Mouse (Mus musculus): Measurements from ENCODE around the gene Cntnap5b. TPM values are rescaled to one million over a fixed set of nuclear protein-coding genes. Genes with fewer than 3 reads are reported as not detected.

Gene Cntnap5b
- polyA plus RNA-seq, 2 experiments: not detected

GRCm38 (mm10) chr1:99872344-99872743 is 99.8 kb downstream of the Cntnap5b start:
- H3K27me3 ChIP-seq (ENCODE audit: control insufficient read depth, insufficient read depth, low read length): no peaks in the 10 kb centered on the region
- H3K4me3 ChIP-seq (ENCODE audit: insufficient read depth in 1 of 2, low read depth in 2 of 2, low read length in 2 of 2): no peak overlapping the region
- H3K4me1 ChIP-seq (replicated peaks; ENCODE audit: control insufficient read depth in 2 of 2, insufficient read depth in 2 of 2, low read length in 1 of 2): no peaks in the 10 kb centered on the region
- H3K9ac ChIP-seq (replicated peaks): no peak overlapping the region
- H3K36me3 ChIP-seq (replicated peaks; ENCODE audit: control insufficient read depth, insufficient read depth, low read depth): no peaks in the 10 kb centered on the region
- no peak for TF ChIP-seq CTCF (IDR thresholded peaks at IDR 0.05; ENCODE audit: low read depth)
- no peak for TF ChIP-seq EP300 (IDR thresholded peaks at IDR 0.05; ENCODE audit: low read depth)
- H3K27ac ChIP-seq: no peak overlapping the region
- DNase-seq (ENCODE audit: low read depth in 3 of 3, low spot score in 3 of 3) (no peak), ATAC-seq (ENCODE audit: insufficient read depth) (no peak)
- no peak overlapping the region for H3K4me2 ChIP-seq (ENCODE audit: low read depth)
- no peaks in the 10 kb centered on the region for H3K9me3 ChIP-seq (ENCODE audit: control insufficient read depth, low read length)
- 76% methylated on average over 3 of the region's 3 CpGs for WGBS (ENCODE audit: insufficient replicate concordance)

- ATAC-seq (ENCODE audit: insufficient read depth) (no peak), DNase-seq (ENCODE audit: low read depth in 3 of 3, low spot score in 3 of 3) (no peak)
- 67% methylated on average over 2 of the region's 2 CpGs for WGBS (ENCODE audit: insufficient replicate concordance)
- H3K9ac ChIP-seq (replicated peaks): no peak overlapping the region
- H3K4me1 ChIP-seq (replicated peaks; ENCODE audit: control insufficient read depth in 2 of 2, insufficient read depth in 2 of 2, low read length in 1 of 2): no peaks in the 10 kb centered on the region
- H3K27me3 ChIP-seq (ENCODE audit: control insufficient read depth, insufficient read depth, low read length): no peaks in the 10 kb centered on the region
- no peaks in the 10 kb centered on the region for H3K36me3 ChIP-seq (replicated peaks; ENCODE audit: control insufficient read depth, insufficient read depth, low read depth)
- TF ChIP-seq CTCF (IDR thresholded peaks at IDR 0.05; ENCODE audit: low read depth): no peak
- TF ChIP-seq EP300 (IDR thresholded peaks at IDR 0.05; ENCODE audit: low read depth): no peak
- no peak overlapping the region for H3K27ac ChIP-seq
- H3K4me3 ChIP-seq (ENCODE audit: insufficient read depth in 1 of 2, low read depth in 2 of 2, low read length in 2 of 2): no peak overlapping the region
- H3K9me3 ChIP-seq (ENCODE audit: control insufficient read depth, low read length): no peaks in the 10 kb centered on the region
- no peak overlapping the region for H3K4me2 ChIP-seq (ENCODE audit: low read depth)
Observed at GRCm38 (mm10) chr1:99907774-99908173, 135.2 kb downstream of the Cntnap5b start.

GRCm38 (mm10) chr1:99943515-99943914 is 170.9 kb downstream of the Cntnap5b start:
- TF ChIP-seq EP300 (IDR thresholded peaks at IDR 0.05; ENCODE audit: low read depth) (no peak), CTCF (IDR thresholded peaks at IDR 0.05; ENCODE audit: low read depth) (no peak)
- Histone ChIP-seq H3K4me1 (replicated peaks; ENCODE audit: control insufficient read depth in 2 of 2, insufficient read depth in 2 of 2, low read length in 1 of 2) (no peaks in the 10 kb centered on the region), H3K27ac (no peak overlapping the region), H3K36me3 (replicated peaks; ENCODE audit: control insufficient read depth, insufficient read depth, low read depth) (no peaks in the 10 kb centered on the region), H3K9me3 (ENCODE audit: control insufficient read depth, low read length) (no peaks in the 10 kb centered on the region), H3K4me3 (ENCODE audit: insufficient read depth in 1 of 2, low read depth in 2 of 2, low read length in 2 of 2) (no peak overlapping the region), H3K4me2 (ENCODE audit: low read depth) (no peak overlapping the region), H3K27me3 (ENCODE audit: control insufficient read depth, insufficient read depth, low read length) (no peaks in the 10 kb centered on the region), H3K9ac (replicated peaks) (no peak overlapping the region)
- ATAC-seq (ENCODE audit: insufficient read depth) (no peak), DNase-seq (ENCODE audit: low read depth in 3 of 3, low spot score in 3 of 3) (no peak)

- 28% methylated on average over 2 of the region's 2 CpGs for WGBS (ENCODE audit: insufficient replicate concordance)
- no peak overlapping the region for H3K4me2 ChIP-seq (ENCODE audit: low read depth)
- H3K36me3 ChIP-seq (replicated peaks; ENCODE audit: control insufficient read depth, insufficient read depth, low read depth): no peaks in the 10 kb centered on the region
- no peak overlapping the region for H3K27ac ChIP-seq
- H3K4me1 ChIP-seq (replicated peaks; ENCODE audit: control insufficient read depth in 2 of 2, insufficient read depth in 2 of 2, low read length in 1 of 2): no peaks in the 10 kb centered on the region
- H3K27me3 ChIP-seq (ENCODE audit: control insufficient read depth, insufficient read depth, low read length): no peaks in the 10 kb centered on the region
- DNase-seq (ENCODE audit: low read depth in 3 of 3, low spot score in 3 of 3) (no peak), ATAC-seq (ENCODE audit: insufficient read depth) (no peak)
- TF ChIP-seq EP300 (IDR thresholded peaks at IDR 0.05; ENCODE audit: low read depth) (no peak), CTCF (IDR thresholded peaks at IDR 0.05; ENCODE audit: low read depth) (no peak)
- no peaks in the 10 kb centered on the region for H3K9me3 ChIP-seq (ENCODE audit: control insufficient read depth, low read length)
- H3K9ac ChIP-seq (replicated peaks): no peak overlapping the region
- no peak overlapping the region for H3K4me3 ChIP-seq (ENCODE audit: insufficient read depth in 1 of 2, low read depth in 2 of 2, low read length in 2 of 2)
Observed at GRCm38 (mm10) chr1:99959428-99959987, 186.9 kb downstream of the Cntnap5b start.

- no peak for DNase-seq (ENCODE audit: low read depth in 3 of 3, low spot score in 3 of 3)
- H3K4me3 ChIP-seq (ENCODE audit: insufficient read depth in 1 of 2, low read depth in 2 of 2, low read length in 2 of 2): no peak overlapping the region
- H3K36me3 ChIP-seq (replicated peaks; ENCODE audit: control insufficient read depth, insufficient read depth, low read depth): no peaks in the 10 kb centered on the region
- H3K9ac ChIP-seq (replicated peaks): no peak overlapping the region
- no peaks in the 10 kb centered on the region for H3K9me3 ChIP-seq (ENCODE audit: control insufficient read depth, low read length)
- no peak for TF ChIP-seq CTCF (IDR thresholded peaks at IDR 0.05; ENCODE audit: low read depth)
- no peak for TF ChIP-seq EP300 (IDR thresholded peaks at IDR 0.05; ENCODE audit: low read depth)
- no peak overlapping the region for H3K27ac ChIP-seq
- H3K4me1 ChIP-seq (replicated peaks; ENCODE audit: control insufficient read depth in 2 of 2, insufficient read depth in 2 of 2, low read length in 1 of 2): no peaks in the 10 kb centered on the region
- H3K27me3 ChIP-seq (ENCODE audit: control insufficient read depth, insufficient read depth, low read length): no peaks in the 10 kb centered on the region
- no peak overlapping the region for H3K4me2 ChIP-seq (ENCODE audit: low read depth)
- no peak for ATAC-seq (ENCODE audit: insufficient read depth)
- 56% methylated on average over 2 of the region's 2 CpGs for WGBS (ENCODE audit: insufficient replicate concordance)
Observed at GRCm38 (mm10) chr1:99967300-99968089, 194.9 kb downstream of the Cntnap5b start.
